Mouse (Mus musculus) heart, adult 2 months (tissue): ENCODE measurements around the gene Plet1.

Experiments
- EP300 ChIP-seq: fragments of 200-500 bp; IDR thresholded peaks from 2 replicates; pipeline ENCODE4 v1.6.1; 2011; ENCODE audit warnings: low read depth, low read length, control low read depth; ENCODE audit not compliant: insufficient read depth
- POLR2A ChIP-seq: fragments of 200-500 bp; IDR thresholded peaks from 2 replicates; pipeline ENCODE4 v1.6.1; 2011; ENCODE audit warnings: mild to moderate bottlenecking, low read depth, low read length, control low read depth; ENCODE audit not compliant: insufficient read depth

DNA sequence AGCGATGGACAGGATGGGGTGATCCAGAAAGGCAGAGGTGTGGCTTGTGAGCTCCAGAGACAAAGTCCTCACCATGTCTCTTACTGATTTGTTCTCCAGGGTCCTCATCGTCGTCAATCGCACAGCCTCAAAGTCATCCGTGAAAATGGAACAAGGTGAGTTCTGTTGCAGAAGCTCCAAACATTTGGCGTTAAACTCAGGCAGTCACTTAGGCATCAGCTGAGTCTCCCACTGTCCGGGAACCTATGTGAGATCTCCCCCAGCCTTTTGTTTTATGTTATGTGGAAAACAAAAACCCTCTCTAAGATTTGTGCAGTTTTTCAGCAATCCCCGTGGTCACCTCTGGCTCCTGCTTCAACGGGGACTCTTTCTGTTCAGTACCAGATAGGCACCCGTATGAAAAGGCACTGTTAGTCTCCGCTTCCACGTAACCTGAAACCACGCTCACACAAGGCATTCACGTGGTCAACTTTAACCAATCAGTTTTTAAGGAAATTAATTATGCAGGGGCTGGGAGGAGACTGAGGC, 6.7 kb downstream of the Plet1 start:
- no peak for TF ChIP-seq EP300
- TF ChIP-seq POLR2A = no peak
